Mouse (Mus musculus) spleen, adult 2 months (tissue): ENCODE results near the gene Pigh.

Experiments used
- CTCF ChIP-seq: fragments of 200-500 bp; IDR thresholded peaks from 2 replicates; pipeline ENCODE4 v1.5.1; 2011; ENCODE audit warnings: mild to moderate bottlenecking, inconsistent platforms; ENCODE audit not compliant: insufficient read depth, insufficient read length, insufficient replicate concordance; ENCODE audit errors: extremely low read depth
- POLR2A ChIP-seq: fragments of 200-500 bp; IDR thresholded peaks from 2 replicates; pipeline ENCODE4 v1.6.1; 2011; ENCODE audit warnings: low read depth, low read length, inconsistent platforms

DNA sequence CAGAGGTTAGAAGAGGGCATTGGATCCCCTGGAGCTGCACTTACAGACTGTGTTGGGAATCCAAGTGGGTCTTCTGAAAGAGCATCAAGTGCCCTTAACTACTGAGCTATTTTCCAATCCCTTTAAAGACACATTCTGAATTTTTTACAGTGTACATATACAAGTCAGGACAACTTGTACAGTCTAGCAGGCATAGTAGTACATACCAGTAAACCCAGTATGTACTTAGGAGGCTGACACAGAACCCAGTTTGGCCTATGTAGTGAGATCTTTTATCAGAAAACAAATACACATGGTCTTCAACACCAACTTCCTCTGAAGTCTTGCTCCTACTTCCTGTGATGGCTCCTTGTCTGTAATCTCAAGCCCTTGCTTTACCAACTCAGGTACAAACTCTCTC, 49.5 kb upstream of the Pigh start:
- TF ChIP-seq POLR2A (no peak), CTCF (no peak)
